Mouse (Mus musculus): ENCODE measurements around the gene Art2b. TPM values are rescaled to one million over a fixed set of nuclear protein-coding genes. Genes with fewer than 3 reads are reported as not detected.

Gene Art2b
- polyA plus RNA-seq, 1 experiment = 1.0 TPM

DNA sequence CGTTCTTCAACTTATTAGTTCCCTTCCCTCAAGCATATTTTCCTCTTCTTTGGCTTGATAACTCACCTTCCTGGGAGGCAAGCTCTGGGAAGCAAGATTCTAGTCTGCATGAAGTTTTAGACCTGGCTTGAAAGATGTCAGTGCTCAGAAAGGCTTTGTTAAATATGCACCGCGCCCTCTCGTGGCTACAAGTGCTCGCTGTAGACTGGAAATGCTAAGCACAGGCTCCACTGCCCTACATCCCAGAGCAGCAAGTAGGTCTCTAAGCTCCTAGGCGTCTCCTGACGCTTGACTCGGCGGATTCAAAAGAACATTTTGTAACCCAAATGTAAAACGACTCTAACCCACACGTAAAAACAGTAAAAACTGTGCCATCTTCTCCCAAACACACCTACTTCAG lies 44.3 kb downstream of the Art2b start:
- DNase-seq = peak; percentile 39

GRCm38 (mm10) chr7:101540684-101541083 lies 44.7 kb downstream of the Art2b start:
- no peak for TF ChIP-seq POLR2A (IDR thresholded peaks at IDR 0.05; ENCODE audit: borderline replicate concordance, extremely low read depth, low read depth, low read length)
- TF ChIP-seq CTCF (IDR thresholded peaks at IDR 0.05; ENCODE audit: insufficient read depth, low read length) = no peak
- WGBS = 44% methylated on average over 5 of the region's 5 CpGs
- no peaks in the 10 kb centered on the region for H3K4me1 ChIP-seq (ENCODE audit: control insufficient read depth, insufficient read depth, low read length)
- no peak overlapping the region for H3K4me3 ChIP-seq (replicated peaks; ENCODE audit: extremely low read depth, low read depth, low read length)
- DNase-seq = no peak

More for the DNA sequence above, 44.3 kb downstream of the Art2b start:
- WGBS = 4% methylated on average over 11 of the region's 11 CpGs
- H3K4me3 ChIP-seq (replicated peaks; ENCODE audit: extremely low read depth, low read depth, low read length) = no peak overlapping the region
- peak; percentile 69 for TF ChIP-seq CTCF (IDR thresholded peaks at IDR 0.05; ENCODE audit: insufficient read depth, low read length)
- no peak for TF ChIP-seq POLR2A (IDR thresholded peaks at IDR 0.05; ENCODE audit: borderline replicate concordance, extremely low read depth, low read depth, low read length)
- H3K4me1 ChIP-seq (ENCODE audit: control insufficient read depth, insufficient read depth, low read length) = no peaks in the 10 kb centered on the region

DNA sequence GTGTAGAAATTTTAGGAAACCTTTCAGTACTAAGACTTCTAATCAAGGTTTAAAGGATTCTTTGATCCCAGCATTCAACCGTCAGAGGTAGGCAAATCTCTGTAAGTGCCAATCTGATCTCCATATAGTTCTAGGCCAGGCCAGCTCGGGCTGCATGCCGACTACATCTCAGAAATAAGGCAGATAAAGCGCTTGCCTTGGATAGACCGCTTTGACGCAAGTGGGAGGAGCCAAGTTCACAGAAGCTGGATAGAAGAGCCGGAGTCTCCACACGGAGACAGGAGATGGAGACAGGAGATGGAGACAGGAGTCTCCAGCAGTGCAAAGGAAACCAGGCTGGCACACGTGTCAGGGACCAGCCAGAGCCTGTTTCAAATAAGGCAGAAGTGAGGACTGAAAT lies 45.6 kb downstream of the Art2b start:
- WGBS = 41% methylated on average over 9 of the region's 9 CpGs
- TF ChIP-seq POLR2A (IDR thresholded peaks at IDR 0.05; ENCODE audit: borderline replicate concordance, extremely low read depth, low read depth, low read length) (no peak), CTCF (IDR thresholded peaks at IDR 0.05; ENCODE audit: insufficient read depth, low read length) (no peak)

GRCm38 (mm10) chr7:101538141-101538933 lies 47.1 kb downstream of the Art2b start:
- Histone ChIP-seq H3K4me3 (replicated peaks; ENCODE audit: extremely low read depth, low read depth, low read length) (no peak overlapping the region), H3K4me1 (ENCODE audit: control insufficient read depth, insufficient read depth, low read length) (no peaks in the 10 kb centered on the region)
- DNase-seq = no peak
- TF ChIP-seq POLR2A (IDR thresholded peaks at IDR 0.05; ENCODE audit: borderline replicate concordance, extremely low read depth, low read depth, low read length) (no peak), CTCF (IDR thresholded peaks at IDR 0.05; ENCODE audit: insufficient read depth, low read length) (0 out of 2 replicates have a peak, but pooled peaks have one; percentile 7)
- WGBS = 29% methylated on average over 14 of the region's 14 CpGs

More for the DNA sequence above, 45.6 kb downstream of the Art2b start:
- H3K4me3 ChIP-seq (replicated peaks; ENCODE audit: extremely low read depth, low read depth, low read length) = no peak overlapping the region
- no peak for DNase-seq
- H3K4me1 ChIP-seq (ENCODE audit: control insufficient read depth, insufficient read depth, low read length) = no peaks in the 10 kb centered on the region

DNA sequence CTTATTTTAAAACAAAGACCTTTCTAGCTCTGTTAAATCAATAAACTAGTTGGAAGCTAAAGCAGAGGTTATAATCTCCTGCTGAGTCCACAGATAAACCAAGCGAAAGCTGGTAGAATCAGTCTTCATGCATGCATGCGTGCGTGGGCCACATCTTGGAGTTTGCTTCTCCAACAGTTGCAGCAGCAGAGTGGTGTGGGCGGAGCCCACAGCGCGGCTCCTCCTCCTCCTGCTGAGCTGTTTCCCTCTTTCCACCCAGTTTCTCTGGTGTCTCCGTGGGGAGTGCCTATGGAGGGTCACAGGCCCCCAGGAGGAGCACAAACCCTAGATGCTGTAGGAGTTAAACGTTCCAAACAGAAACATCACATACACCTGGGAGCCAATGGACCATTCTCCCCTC lies 47.9 kb downstream of the Art2b start:
- DNase-seq = no peak
- Histone ChIP-seq H3K4me3 (replicated peaks; ENCODE audit: extremely low read depth, low read depth, low read length) (no peak overlapping the region), H3K4me1 (ENCODE audit: control insufficient read depth, insufficient read depth, low read length) (no peaks in the 10 kb centered on the region)
- TF ChIP-seq POLR2A (IDR thresholded peaks at IDR 0.05; ENCODE audit: borderline replicate concordance, extremely low read depth, low read depth, low read length) = no peak
- no peak for TF ChIP-seq CTCF (IDR thresholded peaks at IDR 0.05; ENCODE audit: insufficient read depth, low read length)
- WGBS = 40% methylated on average over 8 of the region's 8 CpGs

DNA sequence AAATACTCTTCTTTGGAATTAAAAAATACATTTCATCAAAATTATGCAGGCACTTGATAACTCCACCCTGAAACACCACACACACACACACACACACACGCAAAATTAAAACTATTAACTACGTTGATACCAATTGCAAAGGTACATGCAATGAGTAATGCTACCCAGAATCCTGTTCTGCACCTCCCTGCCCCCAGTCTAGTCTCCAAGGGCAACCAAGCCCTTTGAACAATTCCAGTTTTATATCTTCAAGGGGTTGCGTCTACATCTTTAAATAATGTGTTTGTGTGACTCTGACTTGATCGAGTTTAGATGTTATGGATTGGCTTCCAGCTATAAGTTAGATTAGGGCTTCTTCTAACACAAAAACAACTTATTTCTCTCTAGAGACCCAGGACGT lies 49.9 kb downstream of the Art2b start:
- Histone ChIP-seq H3K4me3 (replicated peaks; ENCODE audit: extremely low read depth, low read depth, low read length) (no peak overlapping the region), H3K4me1 (ENCODE audit: control insufficient read depth, insufficient read depth, low read length) (no peaks in the 10 kb centered on the region)
- WGBS = 69% methylated on average over 5 of the region's 5 CpGs
- DNase-seq = no peak
- no peak for TF ChIP-seq POLR2A (IDR thresholded peaks at IDR 0.05; ENCODE audit: borderline replicate concordance, extremely low read depth, low read depth, low read length)
- TF ChIP-seq CTCF (IDR thresholded peaks at IDR 0.05; ENCODE audit: insufficient read depth, low read length) = no peak

DNA sequence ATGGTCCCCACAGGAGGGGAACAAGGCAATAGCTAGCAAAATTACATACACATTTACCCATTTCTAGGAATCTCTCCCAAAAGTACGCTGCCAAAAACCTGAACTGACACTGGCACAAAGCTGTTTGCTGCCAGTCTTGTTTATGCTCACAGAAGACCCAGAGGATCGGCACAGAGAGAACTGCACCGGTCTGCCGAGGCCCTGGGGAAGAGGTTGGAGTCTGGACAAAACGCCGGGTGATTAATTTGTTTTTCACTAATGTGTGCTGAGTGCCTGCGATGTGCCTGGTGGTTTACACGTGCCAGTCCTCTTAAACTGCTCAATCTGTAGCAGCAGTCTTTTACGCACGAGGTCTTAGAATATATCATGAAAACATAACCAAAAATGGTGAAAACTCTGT lies 50.3 kb downstream of the Art2b start:
- WGBS = 58% methylated on average over 10 of the region's 10 CpGs
- no peak overlapping the region for H3K4me3 ChIP-seq (replicated peaks; ENCODE audit: extremely low read depth, low read depth, low read length)
- no peaks in the 10 kb centered on the region for H3K4me1 ChIP-seq (ENCODE audit: control insufficient read depth, insufficient read depth, low read length)
- no peak for DNase-seq
- no peak for TF ChIP-seq POLR2A (IDR thresholded peaks at IDR 0.05; ENCODE audit: borderline replicate concordance, extremely low read depth, low read depth, low read length)
- TF ChIP-seq CTCF (IDR thresholded peaks at IDR 0.05; ENCODE audit: insufficient read depth, low read length) = no peak

DNA sequence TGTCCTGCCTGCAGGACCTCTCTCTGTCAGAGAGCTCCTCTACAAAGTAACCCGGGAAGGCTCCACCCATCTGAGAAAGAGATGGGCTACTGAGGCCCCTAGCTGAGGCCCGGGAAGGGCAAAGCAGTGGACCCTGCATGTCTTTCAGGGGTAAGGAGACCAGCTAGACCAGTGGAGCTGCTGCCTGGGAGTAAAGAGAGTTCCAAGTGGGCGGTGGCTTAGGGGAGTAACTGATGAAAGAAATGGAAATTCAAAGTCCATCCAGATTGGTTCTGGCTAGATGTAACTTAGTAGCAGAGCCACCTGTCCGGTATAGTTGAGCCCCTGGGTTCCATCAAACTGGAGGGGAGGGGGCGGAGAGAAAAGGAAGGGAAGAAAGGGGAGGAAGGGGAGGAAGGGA lies 51.0 kb downstream of the Art2b start:
- no peak overlapping the region for H3K4me3 ChIP-seq (replicated peaks; ENCODE audit: extremely low read depth, low read depth, low read length)
- H3K4me1 ChIP-seq (ENCODE audit: control insufficient read depth, insufficient read depth, low read length) = no peaks in the 10 kb centered on the region
- WGBS = 35% methylated on average over 5 of the region's 5 CpGs
- TF ChIP-seq POLR2A (IDR thresholded peaks at IDR 0.05; ENCODE audit: borderline replicate concordance, extremely low read depth, low read depth, low read length) (no peak), CTCF (IDR thresholded peaks at IDR 0.05; ENCODE audit: insufficient read depth, low read length) (no peak)
- no peak for DNase-seq

Other genes starting within 250 kb of the Art2b start
- 157 and 188 TPM in 2 replicates for gene Arap1, start 237.5 kb downstream of the Art2b start, polyA plus RNA-seq (2012; rRNA removed)
- gene Gm45837, start 174.7 kb downstream of the Art2b start, polyA plus RNA-seq (2012; rRNA removed) = 0.68 and 1.7 TPM in 2 replicates
- 8.7 and 9.3 TPM in 2 replicates for gene Pde2a, start 163.9 kb downstream of the Art2b start, polyA plus RNA-seq (2012; rRNA removed)
- 11.9 and 15.5 TPM in 2 replicates for gene Clpb, start 78.0 kb upstream of the Art2b start, polyA plus RNA-seq (2012; rRNA removed)
- not detected in 2 replicates for gene Phox2a, start 232.7 kb upstream of the Art2b start, polyA plus RNA-seq (2012; rRNA removed)

All from lung, adult 2 months (tissue).